Mouse (Mus musculus) B cell, adult 2 months (primary cell): Measurements from ENCODE around the gene Aasdhppt.

ENCODE experiments used
- DNase-seq, 2 experiments: peaks; one replicate each; pipeline ENCODE4 v3.0.0; 2022

The Aasdhppt gene

GRCm38 (mm10) chr9:4309351-4310085, at the start of gene Aasdhppt, which contains the start of gene Kbtbd3:
Gene Aasdhppt (minus strand): TSS chr9:4309471.
Gene Kbtbd3 (plus strand): TSS chr9:4309833.
- DNase-seq: peak; percentile 99

- no peak for DNase-seq
Measured at GRCm38 (mm10) chr9:4353163-4353562, 43.9 kb upstream of the Aasdhppt start.

GRCm38 (mm10) chr9:4318939-4319721, 9.9 kb upstream of the Aasdhppt start:
- DNase-seq: no peak

GRCm38 (mm10) chr9:4315746-4316145, 6.5 kb upstream of the Aasdhppt start:
- DNase-seq: no peak

GRCm38 (mm10) chr9:4313946-4314345, 4.7 kb upstream of the Aasdhppt start:
- DNase-seq: no peak

- peak; percentile 9 to 12 for DNase-seq
Measured at GRCm38 (mm10) chr9:4311162-4311561, 1.9 kb upstream of the Aasdhppt start.

- peak; percentile 26 to 40 for DNase-seq
Measured at GRCm38 (mm10) chr9:4310706-4311105, 1.4 kb upstream of the Aasdhppt start.

GRCm38 (mm10) chr9:4308628-4309350, 482 bp downstream of the Aasdhppt start:
- DNase-seq: peak in 1 of 2 experiments; percentile 2

- DNase-seq: no peak
Measured at GRCm38 (mm10) chr9:4304867-4305266, 4.4 kb downstream of the Aasdhppt start.

GRCm38 (mm10) chr9:4300466-4300865, 8.8 kb downstream of the Aasdhppt start:
- DNase-seq: no peak

GRCm38 (mm10) chr9:4283850-4284249, 25.4 kb downstream of the Aasdhppt start:
- no peak for DNase-seq

GRCm38 (mm10) chr9:4266881-4267280, 42.4 kb downstream of the Aasdhppt start:
- no peak for DNase-seq

GRCm38 (mm10) chr9:4260746-4261090, 48.6 kb downstream of the Aasdhppt start:
- no peak for DNase-seq

GRCm38 (mm10) chr9:4259841-4260745, 49.2 kb downstream of the Aasdhppt start:
- peak; percentile 8 to 20 for DNase-seq

GRCm38 (mm10) chr9:4259074-4259473, 50.2 kb downstream of the Aasdhppt start:
- no peak for DNase-seq
